Mouse (Mus musculus) limb, embryonic 10.5 days (tissue): ENCODE measurements around the gene Wdr64. TPM values are rescaled to one million over a fixed set of nuclear protein-coding genes. Genes with fewer than 3 reads are reported as not detected.
A peak's percentile ranks its signal among the peaks of the same experiment; 100 is the strongest.

Source experiments
- DNase-seq: peaks from one replicate; pipeline ENCODE4 v3.0.0-alpha.2; 2017; ENCODE audit warnings: low spot score
- H3K27ac ChIP-seq: fragments of 300-500 bp; sonication (generic); 2 replicates; pipeline ENCODE4 v1.5.1; 2016; ENCODE audit warnings: mild to moderate bottlenecking
- H3K27me3 ChIP-seq: fragments of 300-500 bp; sonication (generic); 2 replicates; pipeline ENCODE4 v1.6.1; 2016; ENCODE audit warnings: low read depth, mild to moderate bottlenecking; ENCODE audit not compliant: poor library complexity, severe bottlenecking
- H3K36me3 ChIP-seq: fragments of 300-500 bp; sonication (generic); 2 replicates; pipeline ENCODE4 v1.6.1; 2016; ENCODE audit warnings: mild to moderate bottlenecking, moderate library complexity
- H3K4me1 ChIP-seq: fragments of 300-500 bp; sonication (generic); 2 replicates; pipeline ENCODE4 v1.6.1; 2016
- H3K4me3 ChIP-seq: fragments of 300-500 bp; sonication (generic); 2 replicates; pipeline ENCODE4 v1.5.1; 2016; ENCODE audit warnings: mild to moderate bottlenecking, moderate library complexity
- H3K9me3 ChIP-seq: fragments of 300-500 bp; sonication (generic); replicated peaks from 2 replicates; pipeline ENCODE4 v1.6.1; 2016; ENCODE audit warnings: mild to moderate bottlenecking
- WGBS: fragments of 180-500 bp; shearing (Covaris S2); methylation state at CpG from one replicate; pipeline ENCODE4 v1.1.7; 2016; 5-methylcytosine and 5-hydroxymethylcytosine counted together
- polyA plus RNA-seq: library from polyadenylated mRNA; unstranded; fragments of >200 nt; fragmentation: Nextera tagmentation; extraction: Ambion mirVana; gene quantifications from 2 replicates; pipeline ENCODE4 v1.2.1, GENCODE M21; 2016

Gene Wdr64
- not detected in 2 replicates for polyA plus RNA-seq

DNA sequence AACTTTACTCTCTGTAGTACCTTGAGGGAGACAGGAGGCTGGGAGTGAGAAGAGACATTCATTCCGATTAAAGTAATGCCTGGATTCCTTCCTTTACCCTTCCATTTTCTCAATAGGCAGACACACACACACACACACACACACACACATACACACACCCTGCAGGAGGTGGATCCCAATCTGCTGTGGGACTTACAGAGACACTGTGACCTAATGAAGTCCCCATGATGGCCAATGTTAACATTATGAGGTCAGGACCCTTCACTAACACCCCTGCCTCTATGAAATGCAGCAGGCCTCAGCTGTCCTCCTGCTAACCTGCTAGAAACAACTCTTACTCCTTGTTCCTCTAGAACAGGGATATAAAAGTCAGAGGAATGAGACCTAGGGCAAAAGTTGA is at the start of gene Wdr64:
TSS of gene Wdr64 (plus strand) at position 301 of the 400 bp plus-strand sequence.
- Histone ChIP-seq H3K27ac (no peak within 1 kb of the TSS), H3K9me3 (no peaks in the 10 kb centered on the region), H3K36me3 (no peaks in the 10 kb centered on the region), H3K27me3 (no peaks in the 10 kb centered on the region), H3K4me3 (no peak within 1 kb of the TSS), H3K4me1 (0 out of 2 replicates have a peak, but pooled peaks cover 3% of the 10 kb centered on the region)
- 89% methylated on average over 1 of the region's 1 CpGs for WGBS
- no peak for DNase-seq

DNA sequence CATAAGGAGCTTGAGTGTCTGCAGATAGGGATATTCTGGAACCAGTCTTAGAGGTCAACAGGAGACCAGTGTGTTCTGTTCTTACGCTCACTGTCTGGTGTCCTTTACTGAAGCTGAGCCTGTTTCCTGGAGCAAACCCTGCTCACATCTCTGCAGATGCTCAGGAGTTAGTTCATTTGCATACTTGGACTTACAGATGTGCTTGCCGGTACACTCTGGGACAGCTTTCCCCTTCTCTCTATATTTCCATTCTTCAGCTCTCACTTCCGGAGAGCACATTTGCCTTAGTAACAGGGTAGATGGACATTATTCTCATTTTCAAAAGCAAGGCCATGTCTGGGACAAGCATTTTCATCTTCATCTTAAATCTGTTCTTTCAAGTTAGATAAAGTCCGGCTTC is 49.8 kb upstream of the Wdr64 start:
- DNase-seq = no peak
- no peak overlapping the region for H3K4me3 ChIP-seq
- H3K27ac ChIP-seq = no peak overlapping the region
- no peaks in the 10 kb centered on the region for H3K36me3 ChIP-seq
- no peaks in the 10 kb centered on the region for H3K27me3 ChIP-seq
- H3K9me3 ChIP-seq = no peaks in the 10 kb centered on the region
- 94% methylated on average over 4 of the region's 4 CpGs for WGBS
- no peaks in the 10 kb centered on the region for H3K4me1 ChIP-seq

DNA sequence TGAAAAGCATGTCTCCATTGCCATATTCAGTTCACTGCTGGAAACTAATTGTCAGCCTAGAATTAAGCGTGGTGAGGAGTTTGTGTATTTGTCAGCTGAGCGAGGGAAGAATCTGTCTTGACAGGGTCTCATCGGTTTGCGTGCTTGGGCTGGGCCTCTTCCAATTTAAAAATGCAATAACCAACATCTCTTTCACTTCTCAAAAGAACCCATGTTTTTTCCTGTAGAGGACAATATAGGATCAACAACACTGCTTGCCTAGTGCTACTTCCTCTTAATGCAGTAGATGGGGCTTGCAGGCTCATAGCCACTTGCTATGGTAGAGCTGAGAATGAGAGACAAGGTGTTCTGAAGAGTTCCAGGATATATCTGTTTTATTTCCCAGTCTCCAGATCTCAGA is 38.5 kb upstream of the Wdr64 start:
- no peak for DNase-seq
- H3K27me3 ChIP-seq = no peaks in the 10 kb centered on the region
- H3K36me3 ChIP-seq = peaks cover 4% of the 10 kb centered on the region
- H3K4me3 ChIP-seq = no peak overlapping the region
- 95% methylated on average over 4 of the region's 4 CpGs for WGBS
- H3K27ac ChIP-seq = no peak overlapping the region
- no peaks in the 10 kb centered on the region for H3K9me3 ChIP-seq
- no peaks in the 10 kb centered on the region for H3K4me1 ChIP-seq

DNA sequence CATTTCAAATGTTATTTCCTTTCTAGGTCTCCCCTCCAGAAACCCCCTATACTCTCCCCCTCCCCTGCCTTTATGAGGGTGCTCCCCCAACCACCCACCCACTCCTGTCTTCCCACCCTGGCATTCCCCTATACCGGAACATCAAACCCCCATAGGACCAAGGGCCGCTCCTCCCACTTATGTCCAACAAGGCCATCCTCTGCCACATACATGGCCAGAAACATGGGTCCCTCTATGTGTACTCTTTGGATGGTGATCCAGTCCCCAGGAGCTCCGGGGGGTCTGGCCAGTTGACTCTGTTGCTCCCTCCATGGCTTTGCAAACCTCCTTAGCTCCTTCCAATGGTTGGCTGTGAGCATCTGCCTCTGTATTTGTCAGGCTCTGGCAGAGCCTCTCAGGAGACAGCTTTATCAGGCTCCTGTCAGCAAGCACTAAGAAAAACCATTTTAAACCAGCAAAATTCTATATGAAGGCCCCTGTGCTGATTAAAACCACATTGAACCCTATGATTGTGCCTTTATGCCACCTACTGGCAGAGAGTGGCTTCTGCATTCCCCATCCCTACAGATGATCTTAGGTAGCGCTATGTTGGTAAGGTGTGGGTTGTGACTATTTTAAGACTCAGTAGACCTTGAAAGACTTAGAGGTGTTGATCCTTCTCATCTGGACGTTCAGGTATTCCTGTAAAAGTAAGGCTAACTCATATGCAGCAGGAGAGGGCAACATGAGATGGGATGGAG is 29.6 kb upstream of the Wdr64 start:
- H3K9me3 ChIP-seq = no peaks in the 10 kb centered on the region
- H3K4me3 ChIP-seq = no peak overlapping the region
- no peaks in the 10 kb centered on the region for H3K27me3 ChIP-seq
- H3K36me3 ChIP-seq = no peaks in the 10 kb centered on the region
- DNase-seq = no peak
- WGBS = 80% methylated on average over 5 of the region's 5 CpGs
- H3K27ac ChIP-seq = no peak overlapping the region
- H3K4me1 ChIP-seq = no peaks in the 10 kb centered on the region

DNA sequence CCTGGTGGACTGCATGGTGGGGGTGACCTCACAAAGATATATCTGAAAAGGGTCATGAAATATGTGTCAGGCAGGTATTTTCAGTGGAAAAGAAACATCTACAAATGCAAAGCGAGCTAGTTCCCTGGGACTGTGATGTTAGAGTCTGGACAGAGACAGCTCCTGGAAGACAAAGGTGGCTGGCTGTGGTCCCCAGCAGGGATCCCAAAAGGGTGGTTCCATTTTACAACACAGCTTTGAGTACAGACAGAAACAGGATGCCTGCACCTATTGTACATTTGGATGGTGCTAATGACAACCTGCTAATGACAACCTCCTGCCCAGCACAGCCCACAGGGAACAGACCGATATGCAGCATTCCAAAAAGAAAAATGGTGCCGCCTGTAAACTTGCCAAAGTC is 28.9 kb upstream of the Wdr64 start:
- Histone ChIP-seq H3K4me3 (no peak overlapping the region), H3K4me1 (no peaks in the 10 kb centered on the region), H3K9me3 (no peaks in the 10 kb centered on the region), H3K27ac (no peak overlapping the region), H3K27me3 (no peaks in the 10 kb centered on the region), H3K36me3 (no peaks in the 10 kb centered on the region)
- WGBS = 87% methylated on average over 3 of the region's 3 CpGs
- DNase-seq = no peak

DNA sequence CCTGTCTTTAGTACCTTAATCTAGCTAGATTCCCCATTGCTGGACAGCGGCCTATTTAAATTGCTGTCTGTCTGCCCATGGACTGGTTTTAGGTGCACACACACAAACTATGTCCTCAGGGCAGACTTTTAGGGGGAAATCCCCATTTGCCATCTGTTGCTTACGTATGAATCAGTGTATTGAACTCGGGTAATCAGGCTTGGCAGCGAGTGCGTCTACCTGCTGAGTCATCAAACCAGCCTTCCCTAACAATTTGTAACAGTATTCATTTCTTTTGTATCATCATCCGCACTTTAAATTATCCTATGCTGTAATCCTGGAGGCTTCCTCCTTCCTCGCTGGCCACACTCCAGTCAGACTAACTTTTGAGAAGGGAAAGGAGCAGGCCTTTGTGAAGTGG is 28.4 kb upstream of the Wdr64 start:
- no peak for DNase-seq
- no peaks in the 10 kb centered on the region for H3K4me1 ChIP-seq
- no peaks in the 10 kb centered on the region for H3K27me3 ChIP-seq
- no peaks in the 10 kb centered on the region for H3K36me3 ChIP-seq
- no peaks in the 10 kb centered on the region for H3K9me3 ChIP-seq
- WGBS = 86% methylated on average over 7 of the region's 7 CpGs
- H3K4me3 ChIP-seq = no peak overlapping the region
- no peak overlapping the region for H3K27ac ChIP-seq

DNA sequence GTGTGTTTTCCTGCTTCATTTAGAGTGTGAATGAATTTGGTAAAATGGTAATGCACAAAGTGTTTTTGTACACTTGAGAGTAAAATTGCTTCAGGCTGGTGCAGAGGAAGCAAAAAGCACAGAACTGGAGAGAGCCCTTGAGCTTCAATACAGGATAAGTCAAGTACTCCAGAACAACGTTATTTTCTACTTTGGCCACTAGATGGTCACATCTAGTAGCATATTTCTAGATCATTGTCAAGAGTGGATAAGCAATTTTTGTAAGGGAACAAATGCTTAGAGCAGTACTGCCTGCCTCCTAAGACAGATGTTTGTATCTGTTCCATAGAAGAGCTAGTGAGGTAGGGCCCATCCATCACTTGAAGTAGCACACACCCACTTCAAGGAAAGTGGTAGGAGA is 26.8 kb upstream of the Wdr64 start:
- no peak for DNase-seq
- H3K27me3 ChIP-seq = no peaks in the 10 kb centered on the region
- 44% methylated on average over 1 of the region's 1 CpGs for WGBS

DNA sequence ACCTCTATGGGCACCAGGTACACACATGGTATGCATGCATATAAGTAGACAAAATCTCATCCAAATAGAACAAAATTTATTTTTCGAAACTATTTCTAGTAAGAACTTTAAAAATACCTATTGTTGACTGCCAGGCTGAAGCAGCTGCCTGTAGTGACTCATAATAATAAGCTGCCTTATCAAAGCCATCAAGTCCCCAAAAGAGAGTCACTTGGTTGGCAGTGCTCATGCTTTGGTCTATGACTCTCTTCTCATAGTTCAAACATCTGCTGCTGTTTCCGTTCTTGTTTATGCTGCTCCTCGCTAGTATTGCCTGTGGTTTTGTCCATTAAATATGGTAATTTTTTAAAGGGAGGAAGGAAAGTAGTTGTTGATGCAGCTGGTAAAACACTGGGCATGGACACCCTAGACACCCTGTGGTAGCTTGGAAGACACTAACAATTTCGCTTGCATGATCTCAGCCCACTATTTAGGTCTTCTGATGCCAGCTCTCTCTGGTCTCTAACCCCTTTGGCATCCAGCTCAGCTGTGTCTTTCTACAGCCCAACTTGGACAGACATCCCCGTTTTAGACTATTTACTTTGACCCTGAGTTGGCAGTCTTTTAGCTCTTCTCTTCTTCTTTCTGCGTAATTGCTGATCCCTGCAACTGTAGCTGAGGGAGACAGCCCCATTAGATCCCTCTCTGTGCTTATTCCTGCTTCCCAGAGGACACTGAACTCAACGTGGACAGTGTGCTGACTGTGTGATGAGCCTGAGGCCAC is 24.6 kb upstream of the Wdr64 start:
- H3K4me3 ChIP-seq = no peak overlapping the region
- 88% methylated on average over 7 of the region's 7 CpGs for WGBS
- H3K4me1 ChIP-seq = no peaks in the 10 kb centered on the region
- H3K9me3 ChIP-seq = no peaks in the 10 kb centered on the region
- no peak for DNase-seq
- no peak overlapping the region for H3K27ac ChIP-seq
- no peaks in the 10 kb centered on the region for H3K36me3 ChIP-seq
- H3K27me3 ChIP-seq = no peaks in the 10 kb centered on the region

More for the DNA sequence above, 26.8 kb upstream of the Wdr64 start:
- Histone ChIP-seq H3K4me3 (no peak overlapping the region), H3K9me3 (no peaks in the 10 kb centered on the region), H3K36me3 (no peaks in the 10 kb centered on the region), H3K27ac (no peak overlapping the region), H3K4me1 (no peaks in the 10 kb centered on the region)

DNA sequence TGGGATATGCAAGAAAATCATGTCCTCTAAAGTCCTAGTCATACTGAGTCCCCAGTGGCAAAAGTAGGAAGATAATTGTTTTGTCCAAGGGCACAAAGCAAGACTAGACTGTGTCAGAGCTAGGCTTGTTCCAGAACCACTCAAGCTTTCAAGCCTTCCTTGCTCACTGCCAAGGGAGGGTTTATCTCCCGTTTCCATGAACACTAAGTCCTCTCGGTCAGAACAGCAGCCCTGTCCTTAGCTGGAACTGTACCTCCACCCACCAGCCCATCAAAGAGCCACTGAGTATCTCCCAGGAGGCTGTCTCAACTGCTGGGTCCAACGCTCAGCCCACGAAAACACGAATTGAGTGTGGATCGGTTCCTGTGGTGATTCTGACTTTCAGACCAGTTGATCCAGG is 23.3 kb upstream of the Wdr64 start:
- Histone ChIP-seq H3K4me1 (no peaks in the 10 kb centered on the region), H3K27ac (no peak overlapping the region), H3K9me3 (no peaks in the 10 kb centered on the region), H3K27me3 (no peaks in the 10 kb centered on the region), H3K36me3 (no peaks in the 10 kb centered on the region), H3K4me3 (no peak overlapping the region)
- WGBS = 90% methylated on average over 6 of the region's 6 CpGs
- peak; percentile 22 for DNase-seq

DNA sequence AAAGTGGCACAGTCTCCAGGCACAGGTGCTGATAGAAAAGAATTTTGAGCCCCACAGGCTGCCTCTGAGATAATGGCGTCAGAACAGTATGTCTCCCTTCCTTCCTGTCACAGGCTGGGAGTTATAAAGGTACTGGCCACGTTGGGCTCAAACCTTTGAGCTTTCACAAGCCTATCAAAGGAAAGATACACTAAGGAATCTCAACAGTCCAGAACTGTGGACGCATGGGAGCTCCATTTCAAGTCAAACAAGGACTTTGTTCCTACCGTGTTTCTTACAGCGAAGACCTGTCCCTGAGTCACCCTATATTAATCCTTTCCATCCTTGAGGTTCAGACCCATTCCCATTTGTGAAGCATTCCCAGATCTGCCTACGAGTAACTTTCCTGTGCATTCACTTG is 20.9 kb upstream of the Wdr64 start:
- Histone ChIP-seq H3K4me3 (no peak overlapping the region), H3K9me3 (no peaks in the 10 kb centered on the region), H3K27me3 (no peaks in the 10 kb centered on the region), H3K36me3 (no peaks in the 10 kb centered on the region), H3K4me1 (no peaks in the 10 kb centered on the region), H3K27ac (no peak overlapping the region)
- WGBS = 85% methylated on average over 6 of the region's 6 CpGs
- peak; percentile 12 for DNase-seq

DNA sequence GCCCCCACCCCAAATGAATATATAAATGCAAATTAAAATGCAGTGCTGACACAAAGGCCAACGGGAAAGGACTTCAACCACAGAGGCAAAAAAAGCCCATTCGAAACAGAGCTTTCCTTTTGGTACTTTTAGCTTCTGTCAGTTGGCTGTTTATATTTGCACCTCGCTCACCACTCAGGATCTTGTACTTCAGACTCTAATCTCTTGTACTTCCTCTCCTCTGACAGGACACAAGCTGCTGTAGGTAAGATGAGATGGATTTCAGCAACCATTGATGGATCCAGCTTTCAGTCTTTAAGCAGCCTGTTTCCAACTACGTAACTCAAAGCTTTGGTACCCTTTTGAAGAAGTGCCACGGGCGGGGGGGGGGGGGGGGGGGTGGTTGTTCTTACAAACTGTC is 17.4 kb upstream of the Wdr64 start:
- H3K9me3 ChIP-seq = no peaks in the 10 kb centered on the region
- no peaks in the 10 kb centered on the region for H3K27me3 ChIP-seq
- H3K36me3 ChIP-seq = peaks cover 9% of the 10 kb centered on the region
- 83% methylated on average over 6 of the region's 6 CpGs for WGBS
- no peak overlapping the region for H3K27ac ChIP-seq
- H3K4me1 ChIP-seq = no peaks in the 10 kb centered on the region
- DNase-seq = no peak
- H3K4me3 ChIP-seq = no peak overlapping the region

DNA sequence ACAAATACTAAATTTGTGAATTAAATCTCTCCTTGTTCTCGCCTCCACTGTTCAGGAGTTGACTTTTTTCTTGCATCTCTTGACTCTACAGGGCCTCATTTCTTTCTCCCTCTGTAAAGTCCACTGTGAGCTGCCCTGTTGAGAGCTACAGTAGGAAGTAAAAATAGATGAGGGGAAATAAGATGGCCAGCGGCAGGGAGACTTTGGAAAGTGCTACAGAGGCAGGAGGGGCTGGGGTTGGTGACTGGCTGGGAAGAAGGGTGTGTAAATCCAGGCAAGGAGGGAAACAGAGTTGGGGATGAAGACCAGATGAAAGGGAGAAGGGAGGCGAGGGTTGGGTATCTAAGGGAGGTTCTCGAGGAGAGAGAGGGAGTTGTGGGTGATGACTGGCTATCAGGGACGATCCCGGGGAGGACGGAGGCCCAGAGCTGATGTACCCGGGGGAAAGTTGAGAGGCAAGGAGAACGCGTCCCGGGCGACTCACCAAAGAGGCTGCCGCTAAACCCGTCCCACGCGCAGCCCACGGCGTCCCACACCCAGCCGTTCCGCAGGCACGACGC is 6.6 kb upstream of the Wdr64 start:
- Histone ChIP-seq H3K4me1 (peaks cover 21% of the 10 kb centered on the region), H3K9me3 (no peaks in the 10 kb centered on the region), H3K4me3 (peak overlapping the region; percentile 84), H3K27ac (peak overlapping the region; percentile 97), H3K36me3 (peaks cover 17% of the 10 kb centered on the region), H3K27me3 (no peaks in the 10 kb centered on the region)
- no peak for DNase-seq
- 1% methylated on average over 22 of the region's 22 CpGs for WGBS
